Mouse (Mus musculus) adrenal gland, adult 8-10 months (tissue): ENCODE measurements at regions not wholly inside any gene's neighbourhood (a gene's known extent, or its start where the extent isn't known, plus 50 kb on each side); places are given as distances from the start of the nearest gene placed in this dataset.

Source experiments
- DNase-seq: peaks from one replicate; pipeline ENCODE4 v3.0.0; 2022

DNA sequence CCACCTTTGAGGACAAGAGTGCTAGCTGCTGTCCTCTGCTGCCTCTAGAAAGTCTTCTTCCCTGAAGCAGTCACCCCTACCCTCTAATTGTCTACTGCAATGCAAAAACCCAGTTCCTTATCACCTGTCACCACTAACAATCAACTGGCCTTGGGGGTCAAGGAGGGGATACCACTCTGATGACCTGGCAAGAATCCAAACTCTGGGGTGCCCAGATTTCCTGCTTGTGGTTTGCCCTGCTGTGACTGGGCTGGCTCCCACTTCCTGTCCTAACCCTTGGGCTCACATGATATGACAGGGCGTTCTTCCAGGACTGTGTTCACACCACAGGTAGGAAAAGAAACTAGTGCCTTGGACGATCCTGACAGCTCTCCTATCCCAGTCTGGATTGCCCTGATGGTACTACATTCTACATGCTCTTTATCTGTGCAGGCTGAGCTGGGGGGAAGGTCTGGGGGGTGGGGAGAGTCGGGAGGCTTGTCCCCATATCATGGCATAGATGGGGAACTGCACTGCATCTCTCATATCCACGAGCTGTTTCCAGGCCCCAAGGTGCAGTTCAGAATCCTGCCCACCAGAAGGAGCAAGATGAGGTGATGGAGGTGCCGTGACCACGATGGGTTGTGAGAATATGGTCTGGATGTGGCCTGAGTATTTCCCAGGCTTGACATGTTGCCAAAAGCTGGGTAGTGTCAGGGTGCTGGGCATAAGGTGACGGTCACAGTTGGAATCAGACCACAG lies 81.0 kb downstream of the Maf start:
- no peak for DNase-seq

DNA sequence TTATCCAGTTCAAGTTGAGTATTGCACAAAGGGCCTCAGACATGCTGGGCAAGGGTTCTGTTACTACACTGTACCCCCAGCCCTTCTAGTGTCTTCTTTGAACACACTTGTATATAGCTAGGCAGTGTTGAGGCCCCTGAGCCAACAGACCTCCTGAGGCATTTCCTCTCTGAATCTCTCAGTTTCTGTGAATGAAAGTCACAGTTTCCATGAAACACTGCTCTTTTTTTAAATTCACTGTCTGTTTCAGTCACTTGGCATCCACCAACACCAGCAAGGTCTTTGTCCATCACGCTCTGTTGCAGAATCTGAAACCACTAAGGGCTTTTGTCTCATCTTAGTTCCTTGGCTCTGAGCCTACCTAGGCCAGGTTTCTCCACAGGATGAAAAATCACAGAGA lies 82.5 kb downstream of the Maf start:
- no peak for DNase-seq

DNA sequence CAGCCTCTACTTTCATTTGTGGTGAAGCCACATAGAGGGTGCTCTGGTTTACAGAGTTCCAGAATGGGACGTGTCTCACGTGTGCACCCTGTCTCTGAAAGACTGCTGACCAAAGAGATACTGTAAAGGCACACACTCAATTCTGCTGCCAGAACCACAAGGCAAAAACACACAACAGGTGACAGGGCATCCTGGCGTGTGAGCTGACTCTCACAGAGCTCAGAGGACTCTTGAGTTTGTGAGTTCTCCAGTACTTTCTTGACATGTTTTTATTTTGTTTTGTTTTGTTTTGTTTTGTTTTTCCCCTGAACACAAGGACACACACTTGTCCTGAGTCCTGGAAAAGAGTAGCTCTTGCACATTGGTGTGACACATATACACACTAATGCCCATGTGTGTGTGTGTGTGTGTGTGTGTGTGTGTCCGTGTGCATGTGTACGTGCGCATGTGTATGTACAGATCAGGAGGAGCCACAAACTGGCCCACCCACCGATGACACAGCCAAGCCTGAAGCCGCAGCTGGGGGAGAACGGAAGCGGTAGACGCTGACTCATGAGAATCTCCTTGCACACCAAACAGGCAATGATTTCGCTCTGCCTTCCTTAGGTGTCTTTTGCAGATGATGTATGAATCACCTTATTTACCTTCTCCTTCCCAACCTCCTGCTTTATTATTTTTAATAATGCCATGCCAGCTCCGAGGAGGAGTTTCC lies 89.4 kb downstream of the Maf start:
- no peak for DNase-seq

DNA sequence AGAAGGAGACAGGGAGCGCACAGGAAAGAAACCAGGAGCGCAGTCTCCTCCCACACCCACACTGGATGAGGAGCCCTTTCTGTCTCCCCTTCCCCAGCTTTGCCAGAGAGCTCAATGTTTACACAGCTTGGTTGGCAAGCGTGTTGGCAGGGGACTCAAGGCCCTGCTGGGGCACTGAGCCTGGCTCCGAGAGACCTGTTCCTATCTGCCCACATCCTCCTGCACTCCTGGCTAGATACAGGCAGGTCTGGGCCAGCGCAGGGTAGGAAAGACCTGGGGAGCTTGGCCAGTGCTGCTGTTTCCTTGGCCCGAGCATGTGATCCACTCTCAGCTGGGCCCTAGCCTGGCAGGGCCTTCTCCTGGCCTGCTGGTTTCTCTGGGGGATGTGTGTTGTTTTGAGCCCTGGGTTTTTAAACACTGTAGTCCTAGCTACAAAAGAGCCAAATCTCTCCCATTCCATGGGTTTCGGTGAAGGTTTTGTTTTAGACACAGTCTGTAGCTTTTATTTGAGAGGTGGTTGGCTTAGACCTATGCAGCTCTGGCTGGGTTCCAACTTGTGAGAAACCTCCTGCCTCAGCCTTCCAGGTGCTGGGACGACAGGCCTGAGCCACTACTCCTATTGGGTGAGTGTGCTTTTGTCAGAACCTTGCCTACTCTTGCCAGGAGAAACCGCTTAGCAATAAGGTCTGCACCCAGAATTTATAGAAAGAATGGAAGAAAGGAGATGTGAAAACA lies 90.6 kb downstream of the Maf start:
- DNase-seq: no peak

DNA sequence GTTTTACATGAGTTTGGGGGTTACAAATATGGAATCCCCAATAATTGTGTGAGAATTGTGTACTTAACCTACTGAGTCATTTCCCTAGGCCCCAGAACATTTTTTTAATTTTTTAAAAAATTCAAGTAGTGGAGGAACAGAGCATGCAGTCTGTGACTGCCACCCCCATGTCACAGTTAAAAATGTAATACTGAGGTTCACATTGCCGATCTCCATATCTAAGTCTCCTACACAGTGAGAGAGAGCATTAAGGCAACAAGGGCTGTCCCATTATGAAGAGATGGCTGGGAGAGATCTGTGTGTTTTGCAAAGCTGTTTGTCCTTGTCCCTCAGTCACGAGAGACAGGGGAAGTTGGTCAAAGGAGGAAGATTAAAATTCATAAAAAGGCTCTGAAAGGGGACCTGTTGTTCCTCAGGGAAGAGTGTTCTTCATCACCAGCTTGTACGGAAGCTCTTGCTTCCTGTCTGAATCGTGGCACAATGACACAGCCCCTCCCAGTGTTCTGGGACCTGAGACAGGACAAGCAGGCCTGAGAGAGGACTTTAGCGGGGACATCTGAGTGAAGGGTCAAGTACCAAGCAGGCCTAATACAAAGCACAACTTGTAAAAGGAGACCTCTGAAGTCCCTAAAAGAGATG lies 93.5 kb downstream of the Maf start:
- no peak for DNase-seq

DNA sequence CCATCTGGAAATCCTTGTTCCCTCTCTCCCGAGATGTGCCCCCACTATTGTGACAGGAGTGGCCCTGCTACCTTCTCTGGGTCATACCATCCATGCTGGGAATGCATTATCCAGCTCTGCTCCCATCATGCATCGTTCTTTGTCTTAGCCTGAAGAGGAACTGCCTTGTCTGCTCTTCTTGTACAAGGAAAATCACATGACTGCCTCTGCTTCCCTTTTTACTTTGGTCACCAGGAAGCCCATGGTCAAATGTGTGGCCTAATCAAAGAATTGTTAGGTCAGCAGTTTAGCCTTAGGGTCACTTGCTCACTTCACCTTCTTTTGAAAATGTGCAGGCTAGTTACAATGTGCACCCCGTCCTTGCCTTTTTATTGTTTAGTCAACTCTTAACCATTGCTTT lies 95.5 kb downstream of the Maf start:
- no peak for DNase-seq

DNA sequence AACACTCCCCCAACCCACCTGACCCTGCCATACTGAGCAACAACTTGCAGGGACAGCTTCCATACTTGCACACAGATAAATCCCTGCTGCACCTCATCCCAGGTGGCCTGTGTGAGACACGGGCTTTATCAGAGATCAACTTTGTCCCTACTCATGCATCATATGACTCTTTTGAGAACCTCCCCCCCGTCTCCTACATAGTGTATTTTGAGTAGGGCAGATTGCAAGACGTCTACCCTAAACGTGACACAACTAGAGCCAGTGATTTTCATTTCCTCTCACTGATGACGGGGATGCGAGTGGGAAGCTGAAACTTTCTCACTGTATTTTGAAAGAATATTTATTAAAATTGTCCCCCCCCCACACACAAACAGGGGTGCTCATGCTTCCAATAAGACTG lies 107.8 kb downstream of the Maf start:
- DNase-seq: no peak

DNA sequence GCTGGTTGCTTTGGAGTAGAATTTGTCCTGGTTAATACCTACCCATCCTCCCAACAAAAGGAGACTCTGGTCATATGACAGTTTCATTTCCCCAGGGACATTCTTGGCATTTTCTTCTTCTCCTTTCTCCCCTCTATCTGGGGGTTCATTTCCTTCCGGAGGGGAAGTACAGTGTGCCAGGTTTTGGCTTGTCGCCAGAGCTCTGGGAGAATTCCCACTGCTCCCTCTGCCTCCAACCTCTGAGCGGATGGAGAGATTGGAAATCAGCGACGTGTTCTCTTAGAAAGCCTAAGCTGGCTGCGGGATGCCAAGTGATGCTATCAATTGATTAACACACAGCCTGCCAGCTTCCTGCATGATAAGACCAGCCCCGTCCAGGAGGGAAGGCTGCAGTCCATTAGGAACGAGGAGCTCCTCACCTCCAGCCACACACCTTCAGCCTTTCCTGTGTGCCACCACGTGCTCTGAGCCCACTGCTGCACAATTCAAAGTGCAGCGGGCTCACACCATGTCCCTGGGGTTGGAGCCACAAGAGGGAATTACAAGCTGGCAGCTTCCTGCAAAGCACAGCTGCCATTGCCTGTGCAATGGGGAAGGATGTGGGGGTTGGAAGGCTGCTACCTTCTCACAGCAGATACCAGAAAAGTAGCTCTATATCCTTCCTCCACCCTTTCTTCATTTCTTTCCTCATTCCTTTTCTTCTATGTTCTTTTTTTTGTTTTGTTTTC lies 110.2 kb downstream of the Maf start:
- no peak for DNase-seq

DNA sequence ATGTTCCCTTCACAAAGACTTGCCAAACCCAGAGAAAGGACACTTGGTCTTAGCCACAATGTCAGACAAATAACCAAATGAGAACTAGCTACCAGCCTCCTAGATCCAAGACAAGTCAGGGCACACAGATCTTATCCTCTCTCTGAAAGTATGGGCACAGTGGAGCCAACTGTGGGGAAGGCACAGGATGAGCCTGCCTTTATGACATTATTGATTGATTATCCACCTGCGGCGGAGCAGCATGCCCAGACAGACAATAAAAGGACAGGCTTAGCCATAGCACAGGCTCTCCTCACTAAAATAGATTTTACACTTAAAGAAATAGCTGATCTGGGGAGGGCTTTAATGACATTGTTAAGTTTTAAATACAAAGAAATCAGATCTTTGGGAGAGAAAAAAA lies 117.9 kb downstream of the Maf start:
- no peak for DNase-seq

DNA sequence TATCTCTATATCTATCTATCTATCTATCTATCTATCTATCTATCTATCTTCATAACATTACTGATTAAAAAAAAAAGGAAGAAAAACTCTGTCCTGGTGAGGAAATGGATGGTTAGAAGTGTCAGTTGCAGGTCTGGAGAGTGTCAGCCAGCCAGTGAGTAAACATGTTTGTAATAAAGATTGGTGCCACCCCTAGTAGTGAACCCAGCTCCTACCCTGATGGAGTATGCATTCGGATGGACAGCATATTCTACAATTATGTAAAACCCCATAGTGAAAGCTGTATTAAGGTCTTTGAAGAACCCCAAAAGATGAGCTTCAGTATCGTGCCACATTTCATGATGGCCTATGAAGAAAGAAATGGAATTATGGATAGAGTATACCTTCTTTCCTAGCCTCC lies 118.5 kb downstream of the Maf start:
- no peak for DNase-seq

DNA sequence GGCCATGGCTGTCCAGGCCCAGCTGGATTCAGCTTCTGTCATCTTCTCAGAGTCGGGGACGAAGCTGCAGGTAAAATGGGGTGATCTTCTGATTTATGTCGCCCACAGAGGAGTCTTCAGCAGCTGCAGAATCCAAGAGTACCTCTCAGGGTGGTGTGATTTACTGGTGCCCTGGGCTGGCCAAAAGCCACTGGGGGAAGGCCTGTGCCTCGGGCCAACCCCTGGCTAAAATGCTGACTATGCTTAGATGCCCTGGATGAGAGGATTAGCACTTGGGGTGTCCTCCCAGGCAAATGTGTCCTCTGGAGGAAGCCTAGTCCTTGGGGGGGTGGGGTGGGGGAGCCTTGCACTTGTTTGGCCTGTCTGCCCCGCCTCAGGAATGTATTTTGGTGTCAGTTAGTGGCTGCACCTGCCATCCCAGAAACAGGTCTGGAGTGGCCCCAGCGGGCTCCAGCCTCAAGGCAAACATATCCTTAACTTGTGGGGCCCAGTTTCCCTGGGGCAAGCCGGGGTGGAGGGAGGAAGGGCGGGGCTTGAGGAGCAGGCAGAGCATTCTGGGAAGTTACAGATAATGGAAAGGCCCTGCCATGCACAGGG lies 123.2 kb downstream of the Maf start:
- DNase-seq: no peak

DNA sequence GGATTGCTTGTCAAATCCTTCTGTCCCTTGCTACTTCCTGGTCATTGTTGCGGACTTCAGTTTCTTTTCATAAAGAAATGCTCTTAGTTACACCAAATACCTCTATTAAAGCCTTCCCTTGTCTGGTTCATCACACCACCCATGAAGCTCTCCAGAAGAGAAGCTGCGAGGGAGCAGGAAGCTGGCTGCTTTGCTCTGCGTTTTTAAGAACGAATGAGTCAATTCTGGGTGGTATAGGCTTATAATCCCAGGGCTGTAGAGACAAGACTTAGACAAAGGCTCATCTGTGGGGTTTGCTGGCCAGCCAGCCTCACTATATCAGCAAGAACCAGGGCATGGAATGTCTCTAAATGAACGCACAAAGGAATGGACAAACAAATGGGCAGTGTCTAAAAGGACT lies 124.4 kb downstream of the Maf start:
- DNase-seq: no peak

DNA sequence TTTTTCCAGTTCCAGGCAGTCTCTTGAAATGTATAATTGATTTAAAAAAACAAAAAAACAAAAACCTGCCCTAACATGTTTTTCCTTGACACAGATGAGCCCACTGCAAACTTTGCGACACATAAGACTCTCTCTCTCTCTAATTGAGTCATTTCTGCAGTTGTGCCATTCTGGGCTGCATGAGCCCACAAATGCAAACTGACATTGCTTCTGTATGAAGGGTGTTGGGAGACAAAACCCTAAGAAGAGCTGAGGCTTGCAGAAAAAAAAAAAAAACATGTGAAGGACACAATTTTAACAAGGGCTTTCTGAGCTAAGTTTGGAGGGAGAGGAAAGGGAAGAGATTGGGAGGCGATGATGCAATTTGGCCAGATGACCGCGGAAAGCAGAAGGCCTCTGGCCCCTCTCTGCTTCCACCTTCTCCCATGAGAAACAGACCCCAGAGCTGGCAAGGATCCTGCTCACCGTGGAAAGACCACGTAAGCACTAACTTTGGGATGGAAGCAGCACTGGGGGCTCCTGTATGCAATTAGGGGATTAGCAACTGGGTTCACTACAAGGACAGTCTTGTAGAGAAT lies 125.6 kb downstream of the Maf start:
- DNase-seq: no peak

DNA sequence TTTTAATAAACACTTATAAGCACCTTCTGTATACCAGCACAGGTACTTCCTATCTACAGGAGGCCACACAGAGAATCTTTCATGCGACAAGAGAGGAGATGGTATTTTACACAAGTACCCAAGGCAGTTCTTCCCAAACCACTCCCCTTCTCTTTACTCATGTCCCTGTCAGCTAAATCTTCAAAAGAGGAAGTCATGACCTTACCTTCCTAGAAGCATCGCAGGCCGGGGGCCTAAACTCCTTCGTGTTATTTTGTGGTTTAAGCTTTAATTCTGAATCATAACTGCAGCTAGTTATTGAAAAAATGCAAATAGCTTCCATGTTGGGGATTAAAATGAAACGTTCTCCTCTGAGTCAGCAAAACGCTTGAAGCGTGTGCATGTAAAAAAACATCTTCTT lies 139.2 kb downstream of the Maf start:
- DNase-seq: no peak

DNA sequence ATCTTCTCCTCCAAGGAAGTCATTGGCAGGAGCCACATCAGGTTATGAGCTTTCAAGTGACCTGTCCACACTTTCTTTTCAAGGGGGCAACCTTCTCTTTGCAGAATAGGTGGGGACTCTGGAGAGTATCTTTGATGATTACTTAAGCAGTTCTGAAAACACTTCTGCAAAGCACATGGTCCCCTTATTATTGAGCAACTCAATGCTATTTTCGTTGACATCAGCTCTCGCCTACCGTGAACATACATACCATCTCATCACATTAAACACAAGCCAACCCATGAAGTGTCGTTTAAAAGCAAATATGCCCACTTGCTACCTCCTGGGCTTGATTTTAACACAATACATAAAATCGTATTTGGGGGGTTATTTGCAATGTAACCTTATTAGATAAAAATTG lies 141.8 kb downstream of the Maf start:
- DNase-seq: no peak

DNA sequence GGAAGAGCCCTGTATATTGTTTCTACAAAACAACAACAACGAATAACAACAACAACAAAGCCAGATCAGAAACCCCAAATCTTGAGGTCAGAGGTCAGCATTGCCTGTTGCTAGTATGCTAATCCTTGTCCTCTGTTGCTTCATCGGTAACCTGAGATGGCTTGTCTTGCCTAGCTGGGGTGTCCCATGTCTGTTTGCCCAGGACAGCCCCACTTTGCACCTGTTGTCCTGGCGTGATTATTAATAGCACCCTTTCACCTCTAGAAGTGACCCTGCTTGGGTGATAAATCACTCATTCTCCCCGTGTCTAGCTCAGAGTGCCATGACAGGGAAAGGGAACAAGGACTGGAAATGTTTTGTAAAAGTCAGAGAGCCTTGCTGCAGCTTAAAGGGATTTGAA lies 145.2 kb downstream of the Maf start:
- no peak for DNase-seq

DNA sequence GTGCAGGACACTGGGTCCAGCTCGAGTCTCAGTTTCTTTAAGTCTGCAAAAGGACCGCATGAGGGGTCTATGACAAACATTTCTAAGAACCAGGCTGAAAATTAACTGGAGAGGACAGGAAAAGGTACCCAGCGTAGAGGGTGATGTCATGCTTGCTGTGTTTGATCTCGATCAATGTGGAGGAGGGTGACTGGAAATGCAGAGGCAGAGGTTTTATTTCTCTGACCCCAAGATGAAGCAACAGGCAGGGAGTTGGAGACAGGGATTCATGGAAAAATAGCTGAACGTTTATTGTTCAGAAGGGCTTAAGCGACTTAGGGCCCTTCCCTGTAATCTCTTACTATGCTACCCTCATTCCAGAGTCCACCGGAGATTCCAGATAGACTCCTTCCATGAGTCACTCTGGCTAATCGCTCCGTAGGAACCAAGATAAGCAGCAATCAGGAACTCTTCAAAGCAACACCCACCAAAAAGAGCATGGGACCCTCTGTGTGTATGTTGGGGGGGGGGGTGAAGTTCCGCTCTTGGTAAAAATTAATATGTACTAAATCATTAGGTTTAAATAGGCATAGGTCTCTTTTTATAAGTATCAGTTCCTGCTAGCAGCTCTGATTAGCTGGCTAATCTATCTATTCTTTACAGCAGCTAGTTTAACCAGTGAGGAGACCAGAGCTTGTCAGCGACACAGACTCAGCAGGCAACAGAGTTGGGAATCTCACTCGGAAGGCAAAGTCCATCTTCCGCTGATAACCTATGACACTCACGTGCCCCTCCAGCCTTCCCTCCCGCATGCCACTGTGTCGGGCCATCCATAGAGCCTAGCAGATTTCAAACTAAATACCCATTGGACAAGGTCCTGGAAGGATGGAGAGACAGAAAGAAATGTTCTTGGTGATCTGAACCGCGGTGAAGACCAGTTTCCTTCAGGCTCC lies 146.3 kb downstream of the Maf start:
- DNase-seq: no peak

DNA sequence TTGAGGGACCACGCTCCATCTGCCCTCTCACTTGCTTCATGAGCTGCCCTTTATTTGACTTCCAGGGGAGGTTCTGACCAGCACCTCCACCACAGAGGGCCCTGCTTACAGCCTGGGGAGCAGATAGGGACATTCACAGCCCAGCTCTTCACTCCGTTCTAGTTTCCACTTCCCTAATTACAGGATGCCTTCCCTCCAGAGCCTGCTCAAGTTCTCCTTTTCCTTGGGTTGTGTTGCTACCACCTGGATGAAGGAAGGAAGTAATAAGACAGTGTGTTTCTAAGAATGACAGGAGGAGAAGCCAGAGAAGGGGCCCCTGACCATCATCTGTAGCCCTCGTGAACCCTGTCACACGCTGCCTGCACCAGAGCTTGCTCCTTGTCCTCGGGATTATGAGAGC lies 152.1 kb downstream of the Maf start:
- DNase-seq: no peak

DNA sequence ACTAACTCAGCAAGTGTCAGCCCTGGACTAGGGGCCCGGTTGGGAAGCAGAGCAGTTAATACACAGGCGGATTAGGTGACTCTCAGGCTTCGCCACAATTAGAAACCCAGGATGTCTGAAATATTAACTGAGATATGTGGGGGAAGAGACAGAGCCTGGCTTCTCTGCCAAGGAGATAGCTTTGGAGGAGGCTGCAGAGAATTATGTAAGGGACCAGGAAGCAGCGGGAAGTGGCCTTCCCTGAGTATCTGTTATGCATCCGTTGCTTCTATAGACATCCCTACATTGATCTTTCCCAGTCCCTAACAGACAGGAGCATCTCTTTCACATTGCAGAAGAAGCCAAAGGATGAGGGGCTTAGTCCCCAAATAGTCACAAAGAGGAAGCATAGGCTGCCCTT lies 153.4 kb downstream of the Maf start:
- no peak for DNase-seq

DNA sequence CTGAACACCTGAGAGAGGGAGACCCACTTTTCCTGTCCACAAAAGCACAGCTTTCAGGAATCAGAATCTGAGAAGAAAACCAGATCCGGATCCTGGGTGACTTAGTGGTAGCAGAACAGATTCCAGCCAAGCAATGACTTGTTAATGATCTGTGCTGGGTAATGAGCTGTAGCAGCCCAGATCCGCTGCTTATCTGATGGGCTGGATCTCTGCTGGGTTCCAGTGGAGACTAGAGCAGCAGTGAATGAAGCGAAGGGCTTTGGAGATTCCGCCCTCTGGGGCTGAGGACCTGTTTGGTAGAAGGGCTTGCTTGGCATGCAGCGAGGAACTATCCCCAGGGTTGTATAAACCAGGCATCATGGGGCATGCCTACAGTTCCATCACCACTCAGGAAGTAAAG lies 156.3 kb downstream of the Maf start:
- no peak for DNase-seq

DNA sequence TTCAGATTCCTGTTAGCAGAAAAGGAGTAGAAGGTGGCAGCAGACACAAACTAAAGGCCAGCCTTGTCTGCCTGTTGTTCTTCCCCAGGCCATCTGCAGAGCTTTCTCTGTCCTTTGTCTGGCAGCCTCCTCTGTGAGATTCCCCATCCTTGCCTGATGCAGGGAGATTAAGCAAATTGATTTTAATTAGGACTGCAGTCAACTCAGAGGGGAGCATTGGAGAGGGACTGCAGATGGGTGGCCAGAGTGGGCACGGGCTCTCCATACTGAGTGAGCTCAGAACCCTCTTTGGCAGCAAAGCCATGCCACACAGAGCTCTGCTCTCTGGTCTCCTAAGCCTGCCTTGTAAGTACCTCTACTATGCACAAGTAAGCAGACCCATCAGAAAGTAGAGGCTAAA lies 158.5 kb downstream of the Maf start:
- DNase-seq: no peak
